Mouse (Mus musculus): Measurements from ENCODE around the gene Iba57. TPM values are rescaled to one million over a fixed set of nuclear protein-coding genes. Genes with fewer than 3 reads are reported as not detected.

Gene Iba57
- polyA plus RNA-seq, 1 experiment from 2014 or later: 7.6 TPM

DNA sequence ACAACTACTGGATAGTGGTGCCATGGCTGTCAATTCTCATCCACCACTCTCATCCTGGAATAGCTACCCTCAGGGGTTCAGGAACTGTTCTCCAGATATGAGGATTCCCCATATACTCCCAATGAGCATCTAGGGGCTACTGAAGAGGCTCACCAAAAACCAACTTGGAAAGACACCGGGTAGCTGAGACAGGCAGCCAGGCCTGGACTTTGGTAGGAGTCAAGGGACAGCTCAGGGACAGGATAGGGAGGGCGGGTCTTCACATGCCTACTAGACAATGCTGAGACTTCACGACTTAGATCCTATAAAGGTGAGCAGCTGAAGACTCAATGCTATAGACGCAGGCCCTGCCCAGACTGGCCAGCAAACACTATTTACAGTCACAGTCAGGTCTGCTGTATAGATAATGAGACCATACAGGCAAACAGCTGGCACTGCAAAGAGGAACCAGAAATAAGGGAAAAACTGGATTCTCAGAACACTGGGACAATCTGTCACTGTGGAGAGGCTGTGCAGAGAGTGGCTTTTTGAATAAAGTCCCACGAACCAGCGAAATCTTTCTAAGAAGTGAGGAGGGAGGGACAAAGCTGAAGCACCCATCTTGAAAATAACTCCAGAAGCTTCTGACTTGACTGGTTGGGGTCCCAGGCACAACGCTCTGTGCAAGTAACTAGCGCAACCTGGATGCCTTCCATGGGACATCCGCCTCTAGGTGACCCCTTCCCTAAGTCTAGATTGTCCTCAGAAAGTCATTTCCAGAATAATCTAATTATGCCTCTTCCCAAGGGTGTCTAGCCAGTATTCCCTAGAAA, 890 bp downstream of the Iba57 start:
- peak overlapping the region; percentile 82 for H3K4me3 ChIP-seq (ENCODE audit: low read depth, low read length)
- H3K9ac ChIP-seq (ENCODE audit: low read depth, low read length): peak overlapping the region; percentile 66
- no peaks in the 10 kb centered on the region for H3K9me3 ChIP-seq (replicated peaks; ENCODE audit: control insufficient read depth, low read length, poor library complexity, severe bottlenecking)
- no peaks in the 10 kb centered on the region; the same call in 1 of the 2 replicates for H3K36me3 ChIP-seq (ENCODE audit: control insufficient read depth, insufficient read depth, low read length)
- H3K27ac ChIP-seq (ENCODE audit: low read length): peak overlapping the region; percentile 100
- peaks cover 14% of the 10 kb centered on the region for H3K4me1 ChIP-seq (ENCODE audit: control insufficient read depth, insufficient read depth, low read length)
- peak; percentile 0 for ATAC-seq
- H3K4me2 ChIP-seq (ENCODE audit: low read length): peak overlapping the region; percentile 85
- 56% methylated on average over 9 of the region's 9 CpGs for WGBS
- H3K27me3 ChIP-seq (ENCODE audit: control insufficient read depth, insufficient read depth, low read depth, low read length): no peaks in the 10 kb centered on the region; the same call in 1 of the 2 replicates

DNA sequence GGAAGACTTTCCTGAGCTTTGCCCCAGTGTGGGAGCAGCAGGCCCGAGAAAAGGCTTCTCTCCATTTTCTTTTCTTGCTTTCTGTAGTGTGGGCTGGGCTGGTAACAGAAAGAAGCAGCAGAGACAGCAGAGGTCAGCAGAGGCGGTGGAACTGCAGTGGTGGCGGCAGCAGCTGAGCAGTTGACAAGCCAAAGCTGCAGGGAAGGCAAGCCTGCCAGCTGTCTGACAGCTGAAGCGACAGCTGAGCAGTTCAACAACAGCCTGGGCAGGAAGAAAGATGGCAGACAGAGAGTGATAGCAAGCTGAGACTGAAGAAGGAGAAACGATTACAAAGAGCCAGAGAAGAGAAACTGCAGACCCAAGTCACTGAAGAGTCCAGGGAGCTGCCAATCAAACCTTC, 2.1 kb downstream of the Iba57 start:
- peaks cover 14% of the 10 kb centered on the region for H3K4me1 ChIP-seq (ENCODE audit: control insufficient read depth, insufficient read depth, low read length)
- H3K9ac ChIP-seq (ENCODE audit: low read depth, low read length): no peak overlapping the region
- no peak overlapping the region for H3K27ac ChIP-seq (ENCODE audit: low read length)
- no peak for ATAC-seq
- no peaks in the 10 kb centered on the region for H3K27me3 ChIP-seq (ENCODE audit: control insufficient read depth, insufficient read depth, low read depth, low read length)
- H3K9me3 ChIP-seq (replicated peaks; ENCODE audit: control insufficient read depth, low read length, poor library complexity, severe bottlenecking): no peaks in the 10 kb centered on the region
- H3K36me3 ChIP-seq (ENCODE audit: control insufficient read depth, insufficient read depth, low read length): no peaks in the 10 kb centered on the region; the same call in 1 of the 2 replicates
- WGBS: 87% methylated on average over 5 of the region's 5 CpGs
- H3K4me3 ChIP-seq (ENCODE audit: low read depth, low read length): no peak overlapping the region
- H3K4me2 ChIP-seq (ENCODE audit: low read length): no peak overlapping the region

DNA sequence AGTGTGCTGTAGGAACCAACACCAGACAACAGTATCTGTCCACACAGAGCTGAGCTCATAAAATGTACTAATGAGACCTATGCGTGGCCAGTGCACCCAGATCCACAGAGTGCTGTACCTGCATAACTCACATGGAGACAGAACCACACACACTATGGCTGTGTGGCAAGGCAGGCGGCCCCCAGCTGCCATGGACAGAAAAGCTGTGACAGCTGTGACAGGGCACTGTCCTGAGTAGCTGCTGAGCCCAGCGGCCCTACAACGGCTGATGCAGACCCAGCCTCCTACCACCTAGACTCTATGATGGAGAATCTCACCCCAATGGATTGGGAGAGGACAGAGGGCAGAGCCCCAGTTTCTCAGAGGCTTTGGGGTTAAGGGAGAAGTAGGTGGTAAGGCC, 4.0 kb downstream of the Iba57 start:
- Histone ChIP-seq H3K4me3 (ENCODE audit: low read depth, low read length) (no peak overlapping the region), H3K4me2 (ENCODE audit: low read length) (no peak overlapping the region), H3K27ac (ENCODE audit: low read length) (no peak overlapping the region), H3K27me3 (ENCODE audit: control insufficient read depth, insufficient read depth, low read depth, low read length) (no peaks in the 10 kb centered on the region), H3K9me3 (replicated peaks; ENCODE audit: control insufficient read depth, low read length, poor library complexity, severe bottlenecking) (no peaks in the 10 kb centered on the region), H3K4me1 (ENCODE audit: control insufficient read depth, insufficient read depth, low read length) (peaks cover 14% of the 10 kb centered on the region), H3K9ac (ENCODE audit: low read depth, low read length) (no peak overlapping the region), H3K36me3 (ENCODE audit: control insufficient read depth, insufficient read depth, low read length) (peaks cover 4% of the 10 kb centered on the region; the same call in 1 of the 2 replicates)
- WGBS: 92% methylated on average over 4 of the region's 4 CpGs
- ATAC-seq: no peak

DNA sequence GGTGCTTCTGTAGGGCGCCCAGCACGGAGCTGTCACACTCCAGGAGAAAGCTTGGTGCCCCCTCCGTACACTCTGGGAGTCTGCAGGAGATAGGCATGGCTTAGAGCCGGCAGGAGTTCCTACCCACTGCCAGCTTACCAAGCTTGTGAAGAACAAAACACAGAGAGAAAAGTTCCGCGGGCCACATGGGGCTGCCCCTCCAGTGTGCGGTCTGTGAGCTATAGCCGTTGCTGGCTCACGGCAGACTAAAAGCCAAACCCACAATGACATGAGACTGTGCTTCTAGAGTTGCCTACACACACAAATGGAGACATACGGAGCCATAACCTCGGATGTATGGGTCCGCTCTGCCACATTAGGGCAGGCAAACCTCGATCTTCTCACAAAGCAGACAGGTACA, 4.4 kb downstream of the Iba57 start:
- Histone ChIP-seq H3K4me1 (ENCODE audit: control insufficient read depth, insufficient read depth, low read length) (peaks cover 11% of the 10 kb centered on the region), H3K9ac (ENCODE audit: low read depth, low read length) (no peak overlapping the region), H3K27ac (ENCODE audit: low read length) (no peak overlapping the region), H3K4me3 (ENCODE audit: low read depth, low read length) (no peak overlapping the region), H3K36me3 (ENCODE audit: control insufficient read depth, insufficient read depth, low read length) (peaks cover 4% of the 10 kb centered on the region; the same call in 1 of the 2 replicates), H3K4me2 (ENCODE audit: low read length) (no peak overlapping the region), H3K27me3 (ENCODE audit: control insufficient read depth, insufficient read depth, low read depth, low read length) (no peaks in the 10 kb centered on the region), H3K9me3 (replicated peaks; ENCODE audit: control insufficient read depth, low read length, poor library complexity, severe bottlenecking) (no peaks in the 10 kb centered on the region)
- ATAC-seq: no peak
- WGBS: 90% methylated on average over 13 of the region's 13 CpGs

DNA sequence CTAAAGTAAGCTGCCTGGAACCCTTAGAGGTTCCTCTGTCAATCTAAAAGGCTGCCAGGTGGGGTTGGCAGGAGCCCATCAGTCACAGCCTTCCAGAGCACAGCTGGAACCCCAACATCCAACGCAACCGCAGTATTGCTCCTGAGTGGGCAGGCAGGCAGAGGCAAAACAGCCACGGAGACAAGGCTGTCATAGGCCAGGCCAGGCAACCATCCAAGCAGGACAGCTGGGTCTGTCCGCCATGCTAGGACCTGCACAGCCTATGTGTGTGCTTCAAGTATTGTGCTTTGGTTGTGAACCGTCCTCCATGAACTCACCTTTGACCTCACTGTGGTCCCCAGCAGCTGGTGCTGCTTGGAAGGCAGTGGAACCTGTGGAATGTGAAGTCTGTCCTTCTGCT, 7.6 kb downstream of the Iba57 start:
- H3K4me3 ChIP-seq (ENCODE audit: low read depth, low read length): no peak overlapping the region
- peaks cover 4% of the 10 kb centered on the region; the same call in 1 of the 2 replicates for H3K36me3 ChIP-seq (ENCODE audit: control insufficient read depth, insufficient read depth, low read length)
- ATAC-seq: no peak
- WGBS: 89% methylated on average over 5 of the region's 5 CpGs
- no peak overlapping the region for H3K9ac ChIP-seq (ENCODE audit: low read depth, low read length)
- no peaks in the 10 kb centered on the region for H3K9me3 ChIP-seq (replicated peaks; ENCODE audit: control insufficient read depth, low read length, poor library complexity, severe bottlenecking)
- no peak overlapping the region for H3K4me2 ChIP-seq (ENCODE audit: low read length)
- H3K4me1 ChIP-seq (ENCODE audit: control insufficient read depth, insufficient read depth, low read length): no peaks in the 10 kb centered on the region
- H3K27me3 ChIP-seq (ENCODE audit: control insufficient read depth, insufficient read depth, low read depth, low read length): no peaks in the 10 kb centered on the region
- H3K27ac ChIP-seq (ENCODE audit: low read length): no peak overlapping the region

DNA sequence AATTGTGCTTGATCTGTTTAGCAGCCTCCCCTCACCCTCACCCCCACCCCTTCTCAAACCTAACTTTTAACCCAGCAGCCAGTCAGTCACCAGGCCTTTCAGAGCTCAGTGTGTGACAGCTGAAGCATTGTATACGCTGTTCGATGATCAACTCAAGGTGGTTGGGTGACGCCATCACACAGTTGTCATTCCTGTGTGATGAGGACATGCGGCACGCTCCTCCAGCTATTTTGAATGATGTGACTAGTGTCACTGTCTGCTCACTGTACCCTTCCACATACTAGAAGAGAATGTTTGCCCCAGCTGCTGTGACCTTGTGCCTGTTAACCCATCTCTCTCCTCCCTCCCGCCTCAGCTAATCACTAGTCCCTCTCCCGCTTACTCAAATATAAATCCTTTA, 9.3 kb downstream of the Iba57 start:
- Histone ChIP-seq H3K9ac (ENCODE audit: low read depth, low read length) (no peak overlapping the region), H3K4me1 (ENCODE audit: control insufficient read depth, insufficient read depth, low read length) (no peaks in the 10 kb centered on the region), H3K27ac (ENCODE audit: low read length) (no peak overlapping the region), H3K36me3 (ENCODE audit: control insufficient read depth, insufficient read depth, low read length) (peaks cover 4% of the 10 kb centered on the region; the same call in 1 of the 2 replicates), H3K27me3 (ENCODE audit: control insufficient read depth, insufficient read depth, low read depth, low read length) (no peaks in the 10 kb centered on the region), H3K4me2 (ENCODE audit: low read length) (no peak overlapping the region), H3K4me3 (ENCODE audit: low read depth, low read length) (no peak overlapping the region), H3K9me3 (replicated peaks; ENCODE audit: control insufficient read depth, low read length, poor library complexity, severe bottlenecking) (no peaks in the 10 kb centered on the region)
- WGBS: 91% methylated on average over 7 of the region's 7 CpGs
- no peak for ATAC-seq

DNA sequence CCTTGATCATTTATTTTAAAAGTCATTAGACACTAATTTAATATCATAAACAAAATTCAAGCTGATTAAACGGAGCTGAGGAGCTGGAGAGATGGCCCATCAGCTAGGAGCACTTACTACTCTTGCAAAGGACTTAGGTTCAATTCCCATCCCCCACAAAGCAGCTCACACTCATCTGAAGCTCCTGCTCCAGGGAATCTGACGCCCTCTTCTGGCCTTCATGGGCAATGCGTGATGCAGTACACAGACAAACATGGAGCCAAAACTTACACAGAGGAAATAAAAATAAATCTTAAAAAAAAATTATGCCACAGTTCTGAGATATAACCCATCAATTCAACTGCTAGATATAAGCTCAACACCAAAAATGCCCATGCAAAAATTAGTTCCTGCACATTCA, 11.8 kb downstream of the Iba57 start:
- no peak overlapping the region for H3K4me2 ChIP-seq (ENCODE audit: low read length)
- no peaks in the 10 kb centered on the region for H3K4me1 ChIP-seq (ENCODE audit: control insufficient read depth, insufficient read depth, low read length)
- H3K9me3 ChIP-seq (replicated peaks; ENCODE audit: control insufficient read depth, low read length, poor library complexity, severe bottlenecking): peaks cover 2% of the 10 kb centered on the region; the same call in 1 of the 2 replicates
- H3K4me3 ChIP-seq (ENCODE audit: low read depth, low read length): no peak overlapping the region
- H3K9ac ChIP-seq (ENCODE audit: low read depth, low read length): no peak overlapping the region
- no peak for ATAC-seq
- no peak overlapping the region for H3K27ac ChIP-seq (ENCODE audit: low read length)
- 34% methylated on average over 3 of the region's 3 CpGs for WGBS
- peaks cover 4% of the 10 kb centered on the region; the same call in 1 of the 2 replicates for H3K36me3 ChIP-seq (ENCODE audit: control insufficient read depth, insufficient read depth, low read length)
- no peaks in the 10 kb centered on the region for H3K27me3 ChIP-seq (ENCODE audit: control insufficient read depth, insufficient read depth, low read depth, low read length)

DNA sequence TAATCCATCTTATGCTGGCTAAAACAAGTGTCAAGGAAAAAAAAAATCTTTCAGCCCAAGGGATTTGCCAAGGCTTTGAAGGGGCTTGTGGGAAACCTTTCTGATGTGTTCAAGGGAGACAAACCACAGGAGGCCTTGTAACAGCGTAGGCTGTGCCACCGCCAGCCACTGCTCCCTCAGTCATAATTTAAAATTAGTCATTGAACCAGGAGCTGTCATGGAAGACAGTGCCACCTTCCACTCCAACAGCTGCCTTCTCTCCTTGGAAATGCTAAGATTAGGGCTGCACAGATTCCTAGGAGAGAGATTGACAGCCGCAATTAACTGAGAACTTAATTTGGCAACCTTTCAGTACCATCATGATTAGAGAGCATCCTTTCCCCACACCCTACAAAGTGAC, 14.2 kb downstream of the Iba57 start:
- WGBS: 65% methylated on average over 3 of the region's 3 CpGs
- no peak for ATAC-seq
- Histone ChIP-seq H3K4me1 (ENCODE audit: control insufficient read depth, insufficient read depth, low read length) (no peaks in the 10 kb centered on the region), H3K9ac (ENCODE audit: low read depth, low read length) (no peak overlapping the region), H3K9me3 (replicated peaks; ENCODE audit: control insufficient read depth, low read length, poor library complexity, severe bottlenecking) (peaks cover 2% of the 10 kb centered on the region; the same call in 1 of the 2 replicates), H3K4me3 (ENCODE audit: low read depth, low read length) (no peak overlapping the region), H3K36me3 (ENCODE audit: control insufficient read depth, insufficient read depth, low read length) (no peaks in the 10 kb centered on the region), H3K27ac (ENCODE audit: low read length) (no peak overlapping the region), H3K4me2 (ENCODE audit: low read length) (no peak overlapping the region), H3K27me3 (ENCODE audit: control insufficient read depth, insufficient read depth, low read depth, low read length) (no peaks in the 10 kb centered on the region)

DNA sequence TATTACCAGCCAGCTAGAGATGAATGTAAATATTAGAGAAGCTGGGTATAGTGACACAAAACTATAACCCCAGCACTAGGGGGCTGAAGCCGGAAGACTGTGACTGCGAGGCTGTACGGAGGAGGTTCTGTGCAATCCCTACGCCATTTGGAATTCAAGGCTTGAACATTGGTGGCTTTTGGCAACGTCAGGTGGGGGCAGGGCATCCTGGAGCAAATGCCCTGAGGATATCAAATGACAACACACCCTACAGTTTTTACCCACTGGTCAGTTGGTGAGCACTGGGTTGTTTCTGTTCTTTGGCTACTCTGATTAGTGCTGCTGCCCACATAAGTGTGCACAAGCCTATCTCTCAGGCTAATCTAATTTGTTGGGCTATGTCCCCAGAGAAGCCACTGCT, 20.6 kb downstream of the Iba57 start:
- no peak overlapping the region for H3K27ac ChIP-seq (ENCODE audit: low read length)
- no peaks in the 10 kb centered on the region for H3K27me3 ChIP-seq (ENCODE audit: control insufficient read depth, insufficient read depth, low read depth, low read length)
- H3K4me2 ChIP-seq (ENCODE audit: low read length): no peak overlapping the region
- no peak overlapping the region for H3K9ac ChIP-seq (ENCODE audit: low read depth, low read length)
- no peak for ATAC-seq
- no peaks in the 10 kb centered on the region for H3K9me3 ChIP-seq (replicated peaks; ENCODE audit: control insufficient read depth, low read length, poor library complexity, severe bottlenecking)
- no peak overlapping the region for H3K4me3 ChIP-seq (ENCODE audit: low read depth, low read length)
- no peaks in the 10 kb centered on the region for H3K4me1 ChIP-seq (ENCODE audit: control insufficient read depth, insufficient read depth, low read length)
- 78% methylated on average over 5 of the region's 5 CpGs for WGBS
- H3K36me3 ChIP-seq (ENCODE audit: control insufficient read depth, insufficient read depth, low read length): no peaks in the 10 kb centered on the region
